Mouse (Mus musculus): ENCODE results near the gene Gas2.

GRCm38 (mm10) chr7:51876316-51876715, 14.5 kb downstream of the Gas2 start:
- TF ChIP-seq EP300 (IDR thresholded peaks at IDR 0.05; ENCODE audit: insufficient read depth, low read depth, low read length) (no peak), CTCF (IDR thresholded peaks at IDR 0.05) (no peak)
